Mouse (Mus musculus): ENCODE results near the gene 4930518I15Rik. TPM values are rescaled to one million over a fixed set of nuclear protein-coding genes. Genes with fewer than 3 reads are reported as not detected.

Gene 4930518I15Rik
- polyA plus RNA-seq, 1 experiment, result 0.13 TPM

- peaks cover 31% of the 10 kb centered on the region for H3K4me1 ChIP-seq
- TF ChIP-seq GATA1 (IDR thresholded peaks at IDR 0.05; ENCODE audit: borderline replicate concordance, low read length) (no peak), FLI1 (IDR thresholded peaks at IDR 0.05; ENCODE audit: low read length) (no peak)
- H3K4me3 ChIP-seq (replicated peaks), result no peak overlapping the region
- no peaks in the 10 kb centered on the region for H3K9me3 ChIP-seq
- peaks cover 7% of the 10 kb centered on the region for H3K27me3 ChIP-seq (replicated peaks)
- peaks cover 79% of the 10 kb centered on the region for H3K36me3 ChIP-seq (replicated peaks; ENCODE audit: low read length)
Observed at GRCm38 (mm10) chr2:156848526-156849182, 9.1 kb downstream of the 4930518I15Rik start.

GRCm38 (mm10) chr2:156847653-156848052 lies 10.1 kb downstream of the 4930518I15Rik start:
- H3K4me1 ChIP-seq, result peaks cover 32% of the 10 kb centered on the region
- peaks cover 80% of the 10 kb centered on the region for H3K36me3 ChIP-seq (replicated peaks; ENCODE audit: low read length)
- TF ChIP-seq FLI1 (IDR thresholded peaks at IDR 0.05; ENCODE audit: low read length) (no peak), GATA1 (IDR thresholded peaks at IDR 0.05; ENCODE audit: borderline replicate concordance, low read length) (no peak)
- H3K9me3 ChIP-seq, result no peaks in the 10 kb centered on the region
- H3K27me3 ChIP-seq (replicated peaks), result peaks cover 11% of the 10 kb centered on the region
- H3K4me3 ChIP-seq (replicated peaks), result no peak overlapping the region

GRCm38 (mm10) chr2:156844715-156845114 lies 13.0 kb downstream of the 4930518I15Rik start:
- Histone ChIP-seq H3K36me3 (replicated peaks; ENCODE audit: low read length) (peaks cover 52% of the 10 kb centered on the region), H3K4me3 (replicated peaks) (no peak overlapping the region), H3K4me1 (peaks cover 34% of the 10 kb centered on the region), H3K27me3 (replicated peaks) (peaks cover 30% of the 10 kb centered on the region), H3K9me3 (no peaks in the 10 kb centered on the region)
- no peak for TF ChIP-seq GATA1 (IDR thresholded peaks at IDR 0.05; ENCODE audit: borderline replicate concordance, low read length)
- no peak for TF ChIP-seq FLI1 (IDR thresholded peaks at IDR 0.05; ENCODE audit: low read length)

- H3K36me3 ChIP-seq (replicated peaks; ENCODE audit: low read length), result peaks cover 46% of the 10 kb centered on the region
- peaks cover 35% of the 10 kb centered on the region for H3K4me1 ChIP-seq
- no peaks in the 10 kb centered on the region for H3K9me3 ChIP-seq
- TF ChIP-seq FLI1 (IDR thresholded peaks at IDR 0.05; ENCODE audit: low read length) (no peak), GATA1 (IDR thresholded peaks at IDR 0.05; ENCODE audit: borderline replicate concordance, low read length) (no peak)
- peaks cover 36% of the 10 kb centered on the region for H3K27me3 ChIP-seq (replicated peaks)
- no peak overlapping the region for H3K4me3 ChIP-seq (replicated peaks)
Observed at GRCm38 (mm10) chr2:156843331-156843730, 14.4 kb downstream of the 4930518I15Rik start.

- Histone ChIP-seq H3K36me3 (replicated peaks; ENCODE audit: low read length) (peaks cover 40% of the 10 kb centered on the region), H3K9me3 (no peaks in the 10 kb centered on the region), H3K27me3 (replicated peaks) (peaks cover 41% of the 10 kb centered on the region), H3K4me1 (peaks cover 35% of the 10 kb centered on the region), H3K4me3 (replicated peaks) (no peak overlapping the region)
- TF ChIP-seq GATA1 (IDR thresholded peaks at IDR 0.05; ENCODE audit: borderline replicate concordance, low read length) (no peak), FLI1 (IDR thresholded peaks at IDR 0.05; ENCODE audit: low read length) (no peak)
Observed at GRCm38 (mm10) chr2:156842711-156843110, 15.0 kb downstream of the 4930518I15Rik start.

GRCm38 (mm10) chr2:156841841-156842706 lies 15.7 kb downstream of the 4930518I15Rik start:
- Histone ChIP-seq H3K4me1 (peaks cover 35% of the 10 kb centered on the region), H3K4me3 (replicated peaks) (peak overlapping the region; percentile 93), H3K9me3 (no peaks in the 10 kb centered on the region), H3K27me3 (replicated peaks) (peaks cover 45% of the 10 kb centered on the region), H3K36me3 (replicated peaks; ENCODE audit: low read length) (peaks cover 33% of the 10 kb centered on the region)
- TF ChIP-seq GATA1 (IDR thresholded peaks at IDR 0.05; ENCODE audit: borderline replicate concordance, low read length), result no peak
- TF ChIP-seq FLI1 (IDR thresholded peaks at IDR 0.05; ENCODE audit: low read length), result no peak

- peak overlapping the region; percentile 93 for H3K4me3 ChIP-seq (replicated peaks)
- peaks cover 52% of the 10 kb centered on the region for H3K27me3 ChIP-seq (replicated peaks)
- H3K4me1 ChIP-seq, result peaks cover 35% of the 10 kb centered on the region
- H3K36me3 ChIP-seq (replicated peaks; ENCODE audit: low read length), result peaks cover 25% of the 10 kb centered on the region
- TF ChIP-seq GATA1 (IDR thresholded peaks at IDR 0.05; ENCODE audit: borderline replicate concordance, low read length), result no peak
- TF ChIP-seq FLI1 (IDR thresholded peaks at IDR 0.05; ENCODE audit: low read length), result no peak
- H3K9me3 ChIP-seq, result no peaks in the 10 kb centered on the region
Observed at GRCm38 (mm10) chr2:156841028-156841840, 16.5 kb downstream of the 4930518I15Rik start.

- H3K36me3 ChIP-seq (replicated peaks; ENCODE audit: low read length), result peaks cover 17% of the 10 kb centered on the region
- peaks cover 35% of the 10 kb centered on the region for H3K4me1 ChIP-seq
- peak overlapping the region; percentile 93 for H3K4me3 ChIP-seq (replicated peaks)
- peaks cover 54% of the 10 kb centered on the region for H3K27me3 ChIP-seq (replicated peaks)
- TF ChIP-seq FLI1 (IDR thresholded peaks at IDR 0.05; ENCODE audit: low read length) (no peak), GATA1 (IDR thresholded peaks at IDR 0.05; ENCODE audit: borderline replicate concordance, low read length) (no peak)
- no peaks in the 10 kb centered on the region for H3K9me3 ChIP-seq
Observed at GRCm38 (mm10) chr2:156840301-156841027, 17.3 kb downstream of the 4930518I15Rik start.
